Mouse (Mus musculus) embryonic facial prominence, embryonic 13.5 days (tissue): Measurements from ENCODE around the gene Spns3. TPM values are rescaled to one million over a fixed set of nuclear protein-coding genes. Genes with fewer than 3 reads are reported as not detected.

Experiments used
- ATAC-seq: fragments of 200-750 bp; cut with Nextera tagmentation; 2 replicates; pipeline ENCODE4 v1.8.0; 2017; ENCODE audit warnings: low read depth; ENCODE audit not compliant: insufficient number of reproducible peaks, insufficient read depth, low FRiP score, low TSS enrichment
- H3K27ac ChIP-seq: fragments of 300-500 bp; sonication (generic); 2 replicates; pipeline ENCODE4 v1.5.1; 2015; ENCODE audit warnings: moderate library complexity, mild to moderate bottlenecking, inconsistent platforms
- H3K27me3 ChIP-seq: fragments of 300-500 bp; sonication (generic); 2 replicates; pipeline ENCODE4 v1.6.1; 2015; ENCODE audit warnings: mild to moderate bottlenecking, inconsistent platforms
- H3K36me3 ChIP-seq: fragments of 300-500 bp; sonication (generic); 2 replicates; pipeline ENCODE4 v1.6.1; 2015; ENCODE audit warnings: mild to moderate bottlenecking, inconsistent platforms
- H3K4me1 ChIP-seq: fragments of 300-500 bp; sonication (generic); 2 replicates; pipeline ENCODE4 v1.6.1; 2015; ENCODE audit warnings: inconsistent platforms
- H3K4me2 ChIP-seq: fragments of 300-500 bp; sonication (generic); 2 replicates; pipeline ENCODE4 v1.6.1; 2015; ENCODE audit warnings: moderate library complexity, mild to moderate bottlenecking, inconsistent platforms
- H3K4me3 ChIP-seq: fragments of 300-500 bp; sonication (generic); 2 replicates; pipeline ENCODE4 v1.5.1; 2015; ENCODE audit warnings: mild to moderate bottlenecking, inconsistent platforms
- H3K9ac ChIP-seq: fragments of 300-500 bp; sonication (generic); 2 replicates; pipeline ENCODE4 v1.6.1; 2015; ENCODE audit warnings: mild to moderate bottlenecking, inconsistent platforms
- H3K9me3 ChIP-seq: fragments of 300-500 bp; sonication (generic); 2 replicates; pipeline ENCODE4 v1.6.1; 2016; ENCODE audit warnings: inconsistent platforms
- WGBS: fragments of 180-500 bp; shearing (Covaris S2); methylation state at CpG from one replicate; pipeline ENCODE4 v1.1.7; 2015; ENCODE audit warnings: mixed read lengths; 5-methylcytosine and 5-hydroxymethylcytosine counted together
- polyA plus RNA-seq: library from polyadenylated mRNA; unstranded; fragments of >200 nt; fragmentation: Nextera tagmentation; extraction: Ambion mirVana; gene quantifications from 2 replicates; pipeline ENCODE4 v1.2.1, GENCODE M21; 2015

Gene Spns3
- polyA plus RNA-seq, 1 experiment from 2014 or later = 0.27 TPM

DNA sequence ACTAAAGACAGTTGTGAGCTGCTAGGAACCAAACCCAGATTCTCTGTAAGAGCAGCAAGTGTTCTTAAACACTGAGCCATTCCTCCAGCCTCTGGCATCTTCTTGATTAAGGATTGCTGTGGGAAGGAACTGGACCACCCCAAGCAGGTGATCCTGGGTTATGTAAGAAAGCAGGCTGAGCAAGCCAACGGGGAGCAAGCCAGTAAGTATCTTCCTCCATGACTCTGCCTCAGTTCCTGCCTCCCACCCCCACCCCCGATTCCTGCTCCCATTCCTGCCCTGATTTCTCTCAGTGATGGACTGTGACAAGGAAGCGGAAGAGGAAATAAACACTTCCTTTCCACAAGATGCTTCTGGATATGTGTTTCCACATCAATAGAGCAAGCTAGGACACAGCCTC lies 17.4 kb downstream of the Spns3 start:
- no peaks in the 10 kb centered on the region for H3K36me3 ChIP-seq
- H3K27me3 ChIP-seq = no peaks in the 10 kb centered on the region
- ATAC-seq = no peak
- no peak overlapping the region for H3K4me3 ChIP-seq
- H3K4me1 ChIP-seq = no peaks in the 10 kb centered on the region
- no peak overlapping the region for H3K9ac ChIP-seq
- whole genome bisulfite sequencing = 77% methylated on average over 3 of the region's 3 CpGs
- no peak overlapping the region for H3K27ac ChIP-seq
- no peaks in the 10 kb centered on the region for H3K9me3 ChIP-seq
- no peak overlapping the region for H3K4me2 ChIP-seq

DNA sequence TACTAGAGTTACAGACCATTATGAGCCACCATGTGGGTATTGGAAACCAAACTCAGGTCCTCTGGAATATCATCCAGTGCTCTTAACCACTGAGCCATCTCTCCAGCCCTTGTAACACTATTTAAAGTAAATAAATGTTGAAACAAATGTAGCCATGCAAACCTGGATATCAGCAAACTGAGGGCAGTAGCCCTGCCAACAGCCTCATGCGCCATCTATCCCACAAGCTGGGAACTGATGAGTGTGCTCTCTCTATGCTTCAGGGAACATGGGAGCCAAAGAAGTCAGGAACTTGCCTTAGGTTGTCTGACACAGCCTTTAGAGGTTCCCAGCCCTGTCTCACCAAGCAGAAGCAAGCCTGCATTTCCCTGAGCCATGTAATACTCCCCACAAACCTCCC lies 18.7 kb downstream of the Spns3 start:
- ATAC-seq = no peak
- H3K4me2 ChIP-seq = no peak overlapping the region
- no peaks in the 10 kb centered on the region for H3K36me3 ChIP-seq
- H3K27me3 ChIP-seq = no peaks in the 10 kb centered on the region
- H3K27ac ChIP-seq = no peak overlapping the region
- WGBS = 79% methylated on average over 1 of the region's 1 CpGs
- no peak overlapping the region for H3K9ac ChIP-seq
- no peaks in the 10 kb centered on the region for H3K4me1 ChIP-seq
- no peaks in the 10 kb centered on the region for H3K9me3 ChIP-seq
- H3K4me3 ChIP-seq = no peak overlapping the region

DNA sequence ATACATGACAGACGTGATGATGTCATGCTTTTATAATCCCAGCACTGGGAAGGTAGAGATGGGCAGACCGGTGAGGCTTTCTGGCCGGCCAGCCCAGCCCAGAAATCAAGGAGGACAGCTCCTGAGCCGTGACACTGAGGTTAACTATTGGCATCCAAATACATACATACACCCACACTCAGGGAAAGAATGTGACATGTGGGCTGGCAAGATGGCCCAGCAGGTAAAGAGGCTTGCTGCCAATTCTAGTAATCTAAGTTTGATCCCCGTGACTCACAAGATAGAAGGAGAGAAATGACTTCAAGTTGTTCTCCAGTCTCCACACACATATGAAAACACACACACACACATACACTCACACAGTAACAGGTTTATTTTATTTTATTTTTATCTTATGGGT lies 19.2 kb downstream of the Spns3 start:
- H3K9me3 ChIP-seq = no peaks in the 10 kb centered on the region
- ATAC-seq = no peak
- H3K4me1 ChIP-seq = no peaks in the 10 kb centered on the region
- H3K4me2 ChIP-seq = no peak overlapping the region
- H3K27me3 ChIP-seq = no peaks in the 10 kb centered on the region
- H3K27ac ChIP-seq = no peak overlapping the region
- 68% methylated on average over 5 of the region's 5 CpGs for WGBS
- no peak overlapping the region for H3K4me3 ChIP-seq
- H3K36me3 ChIP-seq = no peaks in the 10 kb centered on the region
- H3K9ac ChIP-seq = no peak overlapping the region

DNA sequence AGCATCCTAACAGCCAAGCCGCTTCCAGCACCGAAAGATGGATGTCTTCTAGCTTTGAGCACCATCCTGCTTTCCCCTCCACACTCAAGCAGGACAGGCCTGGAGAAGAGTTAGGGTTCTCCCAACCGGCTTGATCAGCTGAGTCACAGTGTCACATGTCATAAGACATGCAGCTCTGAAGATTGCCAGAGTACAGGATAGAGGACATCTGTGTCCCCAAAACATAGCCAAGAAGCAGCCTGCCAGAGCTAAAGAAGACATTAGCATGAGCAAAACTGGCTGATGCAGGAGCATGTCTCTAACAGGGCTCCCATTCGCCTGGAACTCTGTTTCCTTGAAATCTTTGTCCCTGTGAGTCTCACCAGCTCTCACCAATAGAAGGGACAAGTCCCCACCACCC lies 24.1 kb downstream of the Spns3 start:
- no peak overlapping the region for H3K27ac ChIP-seq
- no peak overlapping the region for H3K4me3 ChIP-seq
- WGBS = 89% methylated on average over 4 of the region's 4 CpGs
- H3K4me1 ChIP-seq = no peaks in the 10 kb centered on the region
- no peak for ATAC-seq
- H3K9me3 ChIP-seq = no peaks in the 10 kb centered on the region
- H3K9ac ChIP-seq = no peak overlapping the region
- no peaks in the 10 kb centered on the region for H3K27me3 ChIP-seq
- no peaks in the 10 kb centered on the region for H3K36me3 ChIP-seq
- H3K4me2 ChIP-seq = no peak overlapping the region

DNA sequence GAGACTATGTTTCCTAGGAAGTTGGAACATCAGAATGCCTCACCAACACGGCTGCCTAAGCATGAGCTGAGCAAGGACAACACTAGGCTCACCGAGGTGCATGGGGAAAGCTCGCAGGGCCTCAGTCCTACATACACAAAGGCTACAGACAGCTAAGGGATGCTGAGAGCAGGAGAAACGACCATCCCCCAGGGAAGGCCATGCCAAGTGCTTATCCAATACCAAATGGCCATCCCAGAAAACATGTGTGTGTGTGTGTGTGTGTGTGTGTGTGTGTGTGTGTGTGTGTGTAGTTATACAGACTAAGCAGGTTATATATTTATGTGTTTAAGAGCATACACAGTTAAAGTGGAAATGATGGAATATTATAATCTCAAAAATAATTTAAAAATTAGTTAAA lies 26.6 kb downstream of the Spns3 start:
- 54% methylated on average over 4 of the region's 4 CpGs for WGBS
- Histone ChIP-seq H3K9me3 (no peaks in the 10 kb centered on the region), H3K36me3 (no peaks in the 10 kb centered on the region), H3K4me1 (no peaks in the 10 kb centered on the region), H3K27ac (no peak overlapping the region), H3K4me2 (no peak overlapping the region), H3K9ac (no peak overlapping the region), H3K27me3 (no peaks in the 10 kb centered on the region), H3K4me3 (no peak overlapping the region)
- no peak for ATAC-seq

DNA sequence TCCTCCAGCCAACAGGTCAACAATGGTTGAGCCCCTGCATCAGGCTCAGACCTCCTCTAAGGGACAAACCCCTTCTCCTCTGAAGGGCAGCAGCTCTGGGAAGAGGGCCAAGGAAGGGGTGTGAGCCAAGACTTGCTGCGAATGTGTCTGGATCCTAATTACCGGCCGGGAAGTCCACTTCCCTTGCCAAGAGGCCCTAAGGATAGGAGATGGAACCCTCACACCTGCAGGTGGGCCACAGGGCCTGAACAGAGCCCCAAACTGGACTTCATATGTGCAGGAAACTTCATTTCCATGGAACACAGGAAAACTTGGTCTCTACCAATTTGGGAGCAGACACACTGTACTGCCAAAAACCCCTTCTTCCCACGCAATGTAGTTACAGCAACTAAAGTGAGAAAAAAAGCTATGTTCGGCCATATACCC lies 27.7 kb downstream of the Spns3 start:
- Histone ChIP-seq H3K27me3 (no peaks in the 10 kb centered on the region), H3K4me3 (no peak overlapping the region), H3K27ac (no peak overlapping the region), H3K4me1 (no peaks in the 10 kb centered on the region), H3K36me3 (no peaks in the 10 kb centered on the region), H3K9ac (no peak overlapping the region), H3K9me3 (no peaks in the 10 kb centered on the region), H3K4me2 (no peak overlapping the region)
- no peak for ATAC-seq
- WGBS = 91% methylated on average over 5 of the region's 5 CpGs

DNA sequence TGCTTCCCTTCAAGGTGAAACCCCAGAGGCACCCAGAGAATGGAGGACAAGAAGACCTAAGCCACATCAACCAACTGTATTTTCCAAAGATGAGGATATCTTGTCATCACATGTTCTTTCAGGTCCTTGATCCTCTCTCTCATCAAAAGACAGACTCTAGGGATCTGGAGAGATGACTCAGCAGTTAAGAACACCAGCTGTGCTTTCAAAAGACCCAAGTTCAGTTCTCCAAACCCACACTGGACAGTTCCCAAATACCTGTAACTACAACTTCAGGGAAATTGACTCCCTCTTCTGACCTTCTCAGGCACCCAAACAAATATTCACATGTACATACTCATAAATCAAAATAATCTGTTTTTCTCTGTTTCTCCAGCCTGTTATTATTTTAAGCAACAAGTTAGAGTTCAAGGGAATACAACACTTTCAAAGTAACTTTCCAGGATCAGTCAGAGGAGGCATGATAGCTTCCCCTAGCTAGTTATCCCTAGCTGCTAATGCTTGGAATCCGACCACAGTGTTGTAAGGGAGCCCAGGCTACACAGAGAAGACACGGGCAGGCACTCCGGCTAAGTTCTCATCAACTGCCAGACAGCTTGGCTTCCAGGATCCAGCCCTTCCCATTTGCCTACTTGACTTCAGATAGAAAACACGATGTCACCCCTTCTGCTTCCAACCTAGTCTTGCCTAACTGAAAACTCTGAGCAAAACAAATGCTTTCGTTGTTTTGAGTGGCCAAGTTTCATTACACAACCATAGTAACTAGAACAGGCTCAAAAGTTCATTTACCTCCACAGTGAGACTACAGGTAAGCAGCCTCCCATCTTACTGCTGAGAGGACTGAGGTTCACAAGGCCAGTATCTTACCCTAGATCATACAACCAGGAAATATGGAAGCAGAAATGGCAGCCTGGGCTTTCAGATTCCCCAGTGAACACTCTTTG lies 28.4 kb downstream of the Spns3 start:
- no peaks in the 10 kb centered on the region for H3K36me3 ChIP-seq
- WGBS = 77% methylated on average over 5 of the region's 5 CpGs
- no peaks in the 10 kb centered on the region for H3K27me3 ChIP-seq
- no peak overlapping the region for H3K4me3 ChIP-seq
- H3K27ac ChIP-seq = no peak overlapping the region
- H3K4me1 ChIP-seq = no peaks in the 10 kb centered on the region
- H3K9ac ChIP-seq = no peak overlapping the region
- H3K9me3 ChIP-seq = no peaks in the 10 kb centered on the region
- no peak for ATAC-seq
- H3K4me2 ChIP-seq = no peak overlapping the region

DNA sequence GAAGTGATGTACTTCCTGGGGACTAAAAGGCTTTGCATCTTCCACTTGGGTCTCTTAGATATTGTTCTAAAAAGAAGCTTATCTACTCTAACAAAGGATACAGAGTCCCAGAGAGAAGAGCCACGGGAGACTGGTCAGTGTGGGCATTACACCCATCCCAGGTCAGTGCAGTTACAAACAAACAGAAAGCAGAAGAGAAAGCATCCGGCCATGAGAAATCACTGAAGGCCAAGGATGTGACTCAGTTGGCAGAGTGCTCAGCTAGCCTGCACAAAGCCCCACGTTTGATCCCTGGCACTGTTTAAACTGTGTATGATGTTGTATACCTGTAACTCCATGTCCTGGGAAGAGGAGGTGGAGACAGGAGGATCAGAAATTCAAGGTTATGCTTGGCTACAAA lies 30.4 kb downstream of the Spns3 start:
- 76% methylated on average over 3 of the region's 3 CpGs for WGBS
- Histone ChIP-seq H3K36me3 (no peaks in the 10 kb centered on the region), H3K27me3 (no peaks in the 10 kb centered on the region), H3K4me2 (no peak overlapping the region), H3K9ac (no peak overlapping the region), H3K9me3 (no peaks in the 10 kb centered on the region), H3K27ac (no peak overlapping the region), H3K4me3 (no peak overlapping the region), H3K4me1 (no peaks in the 10 kb centered on the region)
- no peak for ATAC-seq

DNA sequence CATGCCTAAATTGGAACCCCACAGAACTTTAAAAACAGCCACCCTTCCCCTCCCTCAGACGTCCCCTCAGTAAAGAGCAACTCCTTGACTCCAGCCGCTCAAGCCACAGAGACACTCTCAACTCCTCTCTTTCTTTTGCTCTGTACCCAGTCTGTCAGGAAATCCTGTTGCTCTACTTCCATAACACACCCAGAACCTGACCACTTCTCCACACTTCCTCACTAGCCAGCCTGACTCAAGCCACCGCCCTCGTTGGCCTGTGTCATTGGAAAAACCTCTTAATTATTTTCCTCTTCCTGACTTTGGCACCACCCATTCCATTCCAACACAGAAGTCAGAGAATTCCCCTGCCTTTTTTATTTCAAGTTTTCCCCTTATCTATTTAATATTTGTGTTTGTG lies 31.1 kb downstream of the Spns3 start:
- Histone ChIP-seq H3K27ac (no peak overlapping the region), H3K4me2 (no peak overlapping the region), H3K27me3 (no peaks in the 10 kb centered on the region), H3K36me3 (no peaks in the 10 kb centered on the region), H3K9ac (no peak overlapping the region), H3K4me3 (no peak overlapping the region), H3K4me1 (no peaks in the 10 kb centered on the region), H3K9me3 (no peaks in the 10 kb centered on the region)
- WGBS = 77% methylated on average over 4 of the region's 4 CpGs
- ATAC-seq = no peak

DNA sequence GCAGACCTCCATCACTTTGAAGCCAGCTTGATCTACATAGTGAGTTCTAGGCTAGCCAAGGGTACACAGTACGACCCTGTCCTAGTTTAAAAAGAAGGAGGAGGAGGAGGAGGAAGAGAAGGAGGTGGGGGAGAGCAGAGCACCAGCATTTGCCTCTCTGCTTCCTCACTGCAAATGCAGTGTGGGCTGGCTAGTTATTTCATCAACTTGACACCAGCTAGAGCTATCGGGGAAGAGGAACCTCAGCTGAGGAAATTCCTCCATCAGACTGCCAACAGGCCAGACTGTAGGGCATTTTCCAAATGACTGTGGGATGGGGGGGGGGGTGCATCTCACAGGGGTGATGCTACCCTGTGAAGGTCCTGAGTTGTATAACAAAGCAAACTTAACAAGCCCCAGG lies 31.9 kb downstream of the Spns3 start:
- H3K9me3 ChIP-seq = no peaks in the 10 kb centered on the region
- WGBS = 57% methylated on average over 2 of the region's 2 CpGs
- ATAC-seq = no peak

DNA sequence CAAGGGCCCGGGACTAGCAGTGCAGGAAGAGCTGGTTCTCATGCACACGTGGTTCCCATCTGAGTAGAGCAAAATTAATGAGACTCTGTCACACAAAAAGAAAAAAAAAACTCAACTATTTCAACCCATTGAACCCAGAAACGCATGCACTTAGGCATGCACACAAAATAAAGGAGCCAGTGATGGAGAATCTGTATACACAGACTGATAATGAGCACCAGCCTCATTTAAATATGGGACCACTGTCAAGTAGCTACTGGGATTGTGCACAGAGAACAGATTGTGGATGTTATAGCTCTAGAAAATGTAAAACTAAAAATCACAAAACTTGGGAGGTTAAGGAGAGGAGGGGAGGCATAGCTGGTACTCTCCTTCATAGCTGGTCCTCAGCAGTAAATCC lies 35.3 kb downstream of the Spns3 start:
- no peak overlapping the region for H3K27ac ChIP-seq
- H3K27me3 ChIP-seq = no peaks in the 10 kb centered on the region
- no peak overlapping the region for H3K4me2 ChIP-seq
- no peaks in the 10 kb centered on the region for H3K4me1 ChIP-seq
- 56% methylated on average over 3 of the region's 3 CpGs for WGBS
- ATAC-seq = no peak
- H3K9me3 ChIP-seq = no peaks in the 10 kb centered on the region
- H3K4me3 ChIP-seq = no peak overlapping the region
- no peaks in the 10 kb centered on the region for H3K36me3 ChIP-seq
- no peak overlapping the region for H3K9ac ChIP-seq

More for the DNA sequence above, 31.9 kb downstream of the Spns3 start:
- Histone ChIP-seq H3K27ac (no peak overlapping the region), H3K9ac (no peak overlapping the region), H3K4me1 (no peaks in the 10 kb centered on the region), H3K36me3 (no peaks in the 10 kb centered on the region), H3K4me2 (no peak overlapping the region), H3K4me3 (no peak overlapping the region), H3K27me3 (no peaks in the 10 kb centered on the region)

DNA sequence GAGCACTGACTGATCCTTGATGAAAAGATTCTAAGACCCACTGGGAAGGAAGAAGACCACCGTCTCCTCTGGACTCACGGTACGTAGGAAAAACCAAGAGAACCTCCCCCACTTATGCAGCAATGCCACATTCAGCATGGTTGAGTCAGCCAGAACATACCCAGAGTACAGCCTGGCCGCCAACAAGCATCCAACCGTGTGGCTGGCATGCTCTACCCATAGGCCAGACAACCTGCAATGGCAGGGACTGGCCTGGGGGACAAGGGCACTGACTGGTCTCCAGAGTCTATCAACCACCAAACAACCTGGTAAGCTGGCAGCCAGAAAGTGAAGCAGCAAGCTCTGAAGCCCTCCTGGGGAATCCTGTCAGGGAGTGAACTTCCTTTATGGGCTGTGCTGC lies 41.7 kb downstream of the Spns3 start:
- H3K36me3 ChIP-seq = no peaks in the 10 kb centered on the region
- no peak overlapping the region for H3K27ac ChIP-seq
- ATAC-seq = no peak
- no peak overlapping the region for H3K4me3 ChIP-seq
- no peaks in the 10 kb centered on the region for H3K9me3 ChIP-seq
- no peak overlapping the region for H3K4me2 ChIP-seq
- H3K9ac ChIP-seq = no peak overlapping the region
- 90% methylated on average over 5 of the region's 5 CpGs for WGBS
- H3K4me1 ChIP-seq = peaks cover 2% of the 10 kb centered on the region
- no peaks in the 10 kb centered on the region for H3K27me3 ChIP-seq
